Mouse (Mus musculus) forebrain, embryonic 16.5 days (tissue): ENCODE measurements at regions not wholly inside any gene's neighbourhood (a gene's known extent, or its start where the extent isn't known, plus 50 kb on each side); places are given as distances from the start of the nearest gene placed in this dataset.

ENCODE experiments used
- ATAC-seq: fragments of 200-750 bp; cut with Nextera tagmentation; 2 replicates; pipeline ENCODE4 v1.8.0; 2017; ENCODE audit warnings: mild to moderate bottlenecking, moderate library complexity
- H3K27ac ChIP-seq: fragments of 300-500 bp; sonication (generic); 2 replicates; pipeline ENCODE4 v1.5.1; 2014; ENCODE audit warnings: low read length, control low read depth
- H3K27me3 ChIP-seq: fragments of 300-500 bp; sonication (generic); replicated peaks from 2 replicates; pipeline ENCODE4 v1.6.1; 2014; ENCODE audit warnings: low read length; ENCODE audit not compliant: control insufficient read depth, insufficient read depth
- H3K36me3 ChIP-seq: fragments of 300-500 bp; sonication (generic); 2 replicates; pipeline ENCODE4 v1.6.1; 2014; ENCODE audit not compliant: control insufficient read depth, insufficient read depth
- H3K4me1 ChIP-seq: fragments of 300-500 bp; sonication (generic); replicated peaks from 2 replicates; pipeline ENCODE4 v1.6.1; 2014; ENCODE audit warnings: low read length; ENCODE audit not compliant: control insufficient read depth, insufficient read depth
- H3K4me2 ChIP-seq: fragments of 300-500 bp; sonication (generic); 2 replicates; pipeline ENCODE4 v1.6.1; 2014; ENCODE audit warnings: mild to moderate bottlenecking, low read length, control low read depth
- H3K4me3 ChIP-seq: fragments of 300-500 bp; sonication (generic); replicated peaks from 2 replicates; pipeline ENCODE4 v1.5.1; 2014; ENCODE audit warnings: mild to moderate bottlenecking, low read length, control low read depth
- H3K9ac ChIP-seq: fragments of 300-500 bp; sonication (generic); replicated peaks from 2 replicates; pipeline ENCODE4 v1.6.1; 2014; ENCODE audit warnings: low read depth, low read length, control low read depth
- H3K9me3 ChIP-seq: fragments of 300-500 bp; sonication (generic); 2 replicates; pipeline ENCODE4 v1.6.1; 2016; ENCODE audit warnings: low read length; ENCODE audit not compliant: control insufficient read depth
- WGBS: fragments of 180-500 bp; shearing (Covaris S2); extraction: QIAGEN DNeasy Blood & Tissue Kit; methylation state at CpG from one replicate; pipeline ENCODE4 v1.1.7; 2014; 5-methylcytosine and 5-hydroxymethylcytosine counted together

GRCm38 (mm10) chr17:84097871-84098430, 89.8 kb downstream of the Zfp36l2 start:
- H3K9ac ChIP-seq, result no peak overlapping the region
- H3K4me3 ChIP-seq, result no peak overlapping the region
- H3K27me3 ChIP-seq, result no peaks in the 10 kb centered on the region
- ATAC-seq, result no peak
- H3K27ac ChIP-seq, result no peak overlapping the region
- 95% methylated on average over 6 of the region's 6 CpGs for WGBS
- no peak overlapping the region for H3K4me2 ChIP-seq
- no peaks in the 10 kb centered on the region for H3K36me3 ChIP-seq
- H3K4me1 ChIP-seq, result peaks cover 22% of the 10 kb centered on the region
- no peaks in the 10 kb centered on the region for H3K9me3 ChIP-seq

- peak overlapping the region; percentile 81 for H3K27ac ChIP-seq
- peaks cover 22% of the 10 kb centered on the region for H3K4me1 ChIP-seq
- H3K9ac ChIP-seq, result no peak overlapping the region
- H3K4me3 ChIP-seq, result no peak overlapping the region
- no peaks in the 10 kb centered on the region for H3K27me3 ChIP-seq
- no peak for ATAC-seq
- no peaks in the 10 kb centered on the region for H3K9me3 ChIP-seq
- WGBS, result 43% methylated on average over 13 of the region's 13 CpGs
- no peak overlapping the region for H3K4me2 ChIP-seq
- H3K36me3 ChIP-seq, result no peaks in the 10 kb centered on the region
These were observed 90.5 kb downstream of the Zfp36l2 start for GRCm38 (mm10) chr17:84097286-84097685.

GRCm38 (mm10) chr17:84096345-84097260, 91.1 kb downstream of the Zfp36l2 start:
- no peaks in the 10 kb centered on the region for H3K27me3 ChIP-seq
- peak overlapping the region; percentile 81 for H3K27ac ChIP-seq
- ATAC-seq, result peak; percentile 92
- peak overlapping the region; percentile 68 for H3K4me2 ChIP-seq
- peaks cover 22% of the 10 kb centered on the region for H3K4me1 ChIP-seq
- H3K4me3 ChIP-seq, result peak overlapping the region; percentile 49
- peak overlapping the region; percentile 70 for H3K9ac ChIP-seq
- no peaks in the 10 kb centered on the region for H3K36me3 ChIP-seq
- WGBS, result under 1% methylated on average over 59 of the region's 59 CpGs
- H3K9me3 ChIP-seq, result no peaks in the 10 kb centered on the region

GRCm38 (mm10) chr17:84095829-84096228, 91.9 kb downstream of the Zfp36l2 start:
- no peaks in the 10 kb centered on the region for H3K36me3 ChIP-seq
- peaks cover 22% of the 10 kb centered on the region for H3K4me1 ChIP-seq
- no peak overlapping the region; the same call in 1 of the 2 replicates for H3K4me3 ChIP-seq
- H3K27me3 ChIP-seq, result no peaks in the 10 kb centered on the region
- no peak overlapping the region; the same call in 1 of the 2 replicates for H3K4me2 ChIP-seq
- peak overlapping the region; percentile 81 for H3K27ac ChIP-seq
- no peak overlapping the region; the same call in 1 of the 2 replicates for H3K9ac ChIP-seq
- ATAC-seq, result no peak
- WGBS, result 17% methylated on average over 4 of the region's 4 CpGs
- no peaks in the 10 kb centered on the region for H3K9me3 ChIP-seq

GRCm38 (mm10) chr17:84095089-84095488, 92.7 kb downstream of the Zfp36l2 start:
- Histone ChIP-seq H3K4me3 (no peak overlapping the region), H3K4me2 (no peak overlapping the region), H3K9ac (no peak overlapping the region), H3K27me3 (no peaks in the 10 kb centered on the region), H3K36me3 (no peaks in the 10 kb centered on the region), H3K27ac (no peak overlapping the region), H3K4me1 (peaks cover 18% of the 10 kb centered on the region), H3K9me3 (no peaks in the 10 kb centered on the region)
- 58% methylated on average over 2 of the region's 2 CpGs for WGBS
- ATAC-seq, result no peak

- no peak overlapping the region for H3K4me3 ChIP-seq
- H3K9me3 ChIP-seq, result no peaks in the 10 kb centered on the region
- no peaks in the 10 kb centered on the region for H3K27me3 ChIP-seq
- H3K36me3 ChIP-seq, result no peaks in the 10 kb centered on the region
- H3K9ac ChIP-seq, result no peak overlapping the region
- peaks cover 24% of the 10 kb centered on the region for H3K4me1 ChIP-seq
- 89% methylated on average over 12 of the region's 12 CpGs for WGBS
- H3K27ac ChIP-seq, result no peak overlapping the region
- no peak overlapping the region for H3K4me2 ChIP-seq
- no peak for ATAC-seq
These were observed 101.4 kb downstream of the Zfp36l2 start for GRCm38 (mm10) chr17:84086394-84086793.

- H3K27ac ChIP-seq, result no peak overlapping the region; the same call in 1 of the 2 replicates
- WGBS, result 32% methylated on average over 7 of the region's 7 CpGs
- no peaks in the 10 kb centered on the region for H3K27me3 ChIP-seq
- H3K9me3 ChIP-seq, result no peaks in the 10 kb centered on the region
- H3K4me3 ChIP-seq, result no peak overlapping the region
- no peak for ATAC-seq
- no peak overlapping the region for H3K9ac ChIP-seq
- H3K4me2 ChIP-seq, result no peak overlapping the region
- H3K4me1 ChIP-seq, result peaks cover 24% of the 10 kb centered on the region
- no peaks in the 10 kb centered on the region for H3K36me3 ChIP-seq
These were observed 102.0 kb downstream of the Zfp36l2 start for GRCm38 (mm10) chr17:84085721-84086120.

GRCm38 (mm10) chr17:84085232-84085631, 102.5 kb downstream of the Zfp36l2 start:
- no peak overlapping the region for H3K4me2 ChIP-seq
- no peaks in the 10 kb centered on the region for H3K36me3 ChIP-seq
- H3K27me3 ChIP-seq, result no peaks in the 10 kb centered on the region
- no peak overlapping the region for H3K9ac ChIP-seq
- H3K27ac ChIP-seq, result no peak overlapping the region; the same call in 1 of the 2 replicates
- 44% methylated on average over 10 of the region's 10 CpGs for WGBS
- H3K9me3 ChIP-seq, result no peaks in the 10 kb centered on the region
- peaks cover 24% of the 10 kb centered on the region for H3K4me1 ChIP-seq
- H3K4me3 ChIP-seq, result no peak overlapping the region
- ATAC-seq, result no peak

GRCm38 (mm10) chr17:84083307-84084263, 104.2 kb downstream of the Zfp36l2 start:
- Histone ChIP-seq H3K9me3 (no peaks in the 10 kb centered on the region), H3K36me3 (no peaks in the 10 kb centered on the region), H3K9ac (no peak overlapping the region), H3K4me3 (no peak overlapping the region), H3K27ac (no peak overlapping the region), H3K4me1 (peaks cover 24% of the 10 kb centered on the region), H3K4me2 (no peak overlapping the region), H3K27me3 (no peaks in the 10 kb centered on the region)
- no peak for ATAC-seq
- 73% methylated on average over 16 of the region's 16 CpGs for whole genome bisulfite sequencing
